8 mouse cellular contexts compared by ENCODE assay signal in the genomic region with DNA sequence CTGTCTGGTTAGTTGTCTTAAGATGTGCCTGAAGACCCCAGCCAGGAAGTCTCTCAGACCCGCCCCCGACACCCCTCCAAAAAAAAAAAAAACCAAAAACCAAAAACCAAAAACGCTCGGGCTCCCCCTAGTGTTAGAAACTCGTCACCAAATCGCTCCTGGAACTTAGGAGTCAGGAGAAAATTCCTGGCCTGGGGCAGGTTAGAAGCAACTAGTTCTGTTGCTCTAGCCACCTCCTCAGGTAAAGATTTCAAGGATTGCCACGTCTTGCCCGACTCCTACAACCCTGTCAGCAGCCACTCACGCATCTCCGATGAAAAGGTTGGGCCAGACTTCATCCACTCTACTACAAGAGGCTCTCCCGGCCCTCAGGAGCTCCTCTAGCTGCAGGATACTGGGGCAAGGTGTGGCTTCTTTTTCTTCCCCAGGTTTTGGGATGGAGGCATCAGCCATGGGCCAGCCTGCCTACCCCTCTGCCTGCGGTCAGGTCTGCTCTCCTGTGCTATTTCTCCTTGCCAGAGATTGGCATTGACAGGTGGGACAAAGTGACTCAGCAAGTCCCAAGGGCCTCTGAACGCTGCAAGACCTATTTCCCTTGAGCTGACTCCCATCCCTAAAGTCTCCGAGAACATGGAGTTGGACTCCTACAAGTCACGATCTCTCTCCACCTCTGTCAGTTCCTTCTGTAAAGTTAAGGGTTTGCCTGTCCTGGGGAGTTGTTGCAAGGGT. TPM values are rescaled to one million over a fixed set of nuclear protein-coding genes. Genes with fewer than 3 reads are reported as not detected.
A peak's percentile ranks its signal among the peaks of the same experiment; 100 is the strongest.
DNase-seq lines count a peak whose midpoint lies in the region; ATAC-seq and TF ChIP-seq lines count a peak whose summit lies in the region.

No protein-coding gene starts in this region.

- no peak for TF ChIP-seq POLR2A in myocyte (IDR thresholded peaks at IDR 0.05; ENCODE audit: insufficient read length, low read depth)

- no peaks in the 10 kb centered on the region for H3K9me3 ChIP-seq in kidney, embryonic 14.5 days (ENCODE audit: control insufficient read depth, low read length)

- H3K9ac ChIP-seq in kidney, embryonic 14.5 days (ENCODE audit: low read depth, low read length), result no peak overlapping the region

- 45% methylated on average over 15 of the region's 15 CpGs for WGBS in kidney, embryonic 14.5 days

- DNase-seq in kidney, adult 9 months, result peak; percentile 64
- peak; percentile 30 to 33 for DNase-seq in urinary bladder, postnatal 36 days (ENCODE audit: low spot score in 2 of 2)
- DNase-seq in urinary bladder, postnatal 4 days (ENCODE audit: low spot score in 2 of 2), result no peak
- DNase-seq in cerebellum, adult 11-12 months, result peak; percentile 31
- DNase-seq in heart, postnatal 14 days, result peak; percentile 48 to 73
- no peak for DNase-seq in T-cell, adult 2 months (ENCODE audit: low spot score)

- H3K4me1 ChIP-seq in kidney, embryonic 14.5 days (ENCODE audit: control insufficient read depth, insufficient read depth, low read length), result peaks cover 8% of the 10 kb centered on the region

- H3ac ChIP-seq in myocyte (ENCODE audit: control insufficient read depth, insufficient read length), result no peak overlapping the region

- no peaks in the 10 kb centered on the region for H3K27me3 ChIP-seq in kidney, embryonic 14.5 days (ENCODE audit: control insufficient read depth, insufficient read depth, low read length)
- no peaks in the 10 kb centered on the region for H3K27me3 ChIP-seq in myocyte (ENCODE audit: control insufficient read depth, insufficient read depth, insufficient read length)

- H3K27ac ChIP-seq in kidney, embryonic 14.5 days (ENCODE audit: low read depth, low read length), result no peak overlapping the region

- intact Hi-C loops in heart, postnatal 14 days (cut with DNase I), result loop anchor here (10.0 kb wide), 1 partner anchor 254 kb away; no protein-coding TSS in a partner anchor

- no peak overlapping the region for H3K4me2 ChIP-seq in kidney, embryonic 14.5 days (replicated peaks; ENCODE audit: low read depth, low read length)
- H3K4me2 ChIP-seq in myocyte (ENCODE audit: low read depth), result peak overlapping the region; percentile 88

- H3K4me3 ChIP-seq in kidney, embryonic 14.5 days (ENCODE audit: low read length), result no peak overlapping the region
- peak overlapping the region; percentile 11 for H3K4me3 ChIP-seq in myocyte

- no peaks in the 10 kb centered on the region for H3K36me3 ChIP-seq in kidney, embryonic 14.5 days (ENCODE audit: control insufficient read depth, insufficient read depth, low read length)
- no peaks in the 10 kb centered on the region for H3K36me3 ChIP-seq in myocyte (ENCODE audit: control insufficient read depth, insufficient read depth)

- ATAC-seq in kidney, embryonic 14.5 days (ENCODE audit: low FRiP score, low TSS enrichment), result no peak

- H3K79me2 ChIP-seq in myocyte (ENCODE audit: control insufficient read depth, insufficient read depth), result peaks cover 27% of the 10 kb centered on the region

TF ChIP-seq in myocyte, 11 proteins besides CTCF, POLR2A, EP300 and RAD21:
- TF ChIP-seq POLR2AphosphoS2 (IDR thresholded peaks at IDR 0.05; ENCODE audit: insufficient read length, low read depth) (no peak), TCF3 (IDR thresholded peaks at IDR 0.05; ENCODE audit: insufficient read length, low read depth) (peak; percentile 50), MYOD1 (IDR thresholded peaks at IDR 0.05; ENCODE audit: control insufficient read depth in 1 of 3, insufficient read length in 2 of 3, low read depth in 2 of 3) (peak; percentile 83 to 99 (median 99)), MYOG (IDR thresholded peaks at IDR 0.05; ENCODE audit: control insufficient read depth in 1 of 3, insufficient read depth in 1 of 3, insufficient read length in 2 of 3, low read depth in 2 of 3) (peak in 2 of 3 experiments; percentile 6 to 81), SRF (IDR thresholded peaks at IDR 0.05; ENCODE audit: control insufficient read depth, insufficient read length, low read depth) (no peak), E2F4 (IDR thresholded peaks at IDR 0.05; ENCODE audit: insufficient read depth) (no peak), USF1 (IDR thresholded peaks at IDR 0.05; ENCODE audit: low read depth) (no peak), TCF12 (IDR thresholded peaks at IDR 0.05; ENCODE audit: insufficient read depth, poor library complexity, severe bottlenecking) (peak; percentile 83), REST (IDR thresholded peaks at IDR 0.05; ENCODE audit: insufficient read depth, insufficient read length) (no peak)
TF ChIP-seq in myocyte: peak in this region for 4.

RNA-seq across cellular contexts. Expression of gene Samd8, which starts 2.0 kb away (rescaled TPM):
- 9.8 and 13.2 TPM in 2 replicates for polyA plus RNA-seq in kidney, embryonic 14.5 days (2014; fragmentation: Nextera tagmentation; extraction: Ambion mirVana)
- total RNA-seq in heart, postnatal 14 days (2021), result 10 to 100 TPM; 25.3 to 26.9 TPM
- 27.8 TPM for polyA plus RNA-seq in myocyte (2012; fragmentation: generic; extraction: Trizol)

RNA-seq across cellular contexts. Expression of gene Dusp13, which starts 2.7 kb away (rescaled TPM):
- not detected in 2 replicates for polyA plus RNA-seq in kidney, embryonic 14.5 days (2014; fragmentation: Nextera tagmentation; extraction: Ambion mirVana)
- total RNA-seq in heart, postnatal 14 days (2021), result under 1 TPM in 1 of 2 experiments, not detected in 1; 0.36 TPM
- polyA plus RNA-seq in myocyte (2012; fragmentation: generic; extraction: Trizol), result 24.6 TPM

RNA-seq across cellular contexts. Expression of gene Dupd1, which starts 33.9 kb away (rescaled TPM):
- not detected in 2 replicates for polyA plus RNA-seq in kidney, embryonic 14.5 days (2014; fragmentation: Nextera tagmentation; extraction: Ambion mirVana)
- under 1 TPM in 1 of 2 experiments, not detected in 1; 0.26 TPM for total RNA-seq in heart, postnatal 14 days (2021)
- polyA plus RNA-seq in myocyte (2012; fragmentation: generic; extraction: Trizol), result 0.14 TPM

Comparison
In these comparisons a context has a peak if more than half of its experiments do, and no peak if none do; other contexts are left out.
1. DNase-seq: peak in kidney, adult 9 months (single experiment), urinary bladder, postnatal 36 days (2 of 2), cerebellum, adult 11-12 months (single experiment) and heart, postnatal 14 days (2 of 2); none in urinary bladder, postnatal 4 days (0 of 2) and T-cell, adult 2 months (single experiment).
2. RNA of gene Dusp13, which starts 2.7 kb away (polyA plus RNA-seq): 24.6 TPM in myocyte (single experiment); not detected in kidney, embryonic 14.5 days; every median in the first group is over 10 times any median in the second.